Mouse (Mus musculus): ENCODE data around the gene Eif4b.
A peak's percentile ranks its signal among the peaks of the same experiment; 100 is the strongest.

Gene Eif4b

GRCm38 (mm10) chr15:102073559-102074069, at the start of gene Eif4b:
TSS of gene Eif4b (plus strand) at chr15:102073773.
- DNase-seq (ENCODE audit: low spot score) = peak; percentile 98

GRCm38 (mm10) chr15:102023888-102024287, 49.7 kb upstream of the Eif4b start:
- DNase-seq (ENCODE audit: low spot score) = no peak

- no peak for DNase-seq (ENCODE audit: low spot score)
Observed at GRCm38 (mm10) chr15:102025136-102025872, 48.3 kb upstream of the Eif4b start.

GRCm38 (mm10) chr15:102026430-102026829, 47.1 kb upstream of the Eif4b start:
- DNase-seq (ENCODE audit: low spot score) = no peak

GRCm38 (mm10) chr15:102028040-102028439, 45.5 kb upstream of the Eif4b start, which contains the start of gene Krt18:
TSS of gene Krt18 (plus strand) at chr15:102028180.
- no peak for DNase-seq (ENCODE audit: low spot score)

- no peak for DNase-seq (ENCODE audit: low spot score)
Observed at GRCm38 (mm10) chr15:102034121-102035053, 39.2 kb upstream of the Eif4b start.

- no peak for DNase-seq (ENCODE audit: low spot score)
Observed at GRCm38 (mm10) chr15:102040277-102040676, 33.3 kb upstream of the Eif4b start.

- no peak for DNase-seq (ENCODE audit: low spot score)
Observed at GRCm38 (mm10) chr15:102041951-102042350, 31.6 kb upstream of the Eif4b start.

- no peak for DNase-seq (ENCODE audit: low spot score)
Observed at GRCm38 (mm10) chr15:102044745-102045144, 28.8 kb upstream of the Eif4b start.

- DNase-seq (ENCODE audit: low spot score) = no peak
Observed at GRCm38 (mm10) chr15:102045691-102046090, 27.9 kb upstream of the Eif4b start.

- no peak for DNase-seq (ENCODE audit: low spot score)
Observed at GRCm38 (mm10) chr15:102048006-102048405, 25.6 kb upstream of the Eif4b start.

- no peak for DNase-seq (ENCODE audit: low spot score)
Observed at GRCm38 (mm10) chr15:102049871-102050270, 23.7 kb upstream of the Eif4b start.

GRCm38 (mm10) chr15:102051920-102052683, 21.5 kb upstream of the Eif4b start:
- DNase-seq (ENCODE audit: low spot score) = no peak

GRCm38 (mm10) chr15:102056495-102057174, 16.9 kb upstream of the Eif4b start:
- no peak for DNase-seq (ENCODE audit: low spot score)

GRCm38 (mm10) chr15:102065661-102066325, 7.8 kb upstream of the Eif4b start:
- peak; percentile 88 for DNase-seq (ENCODE audit: low spot score)

GRCm38 (mm10) chr15:102070476-102071467, 2.8 kb upstream of the Eif4b start:
- no peak for DNase-seq (ENCODE audit: low spot score)

- no peak for DNase-seq (ENCODE audit: low spot score)
Observed at GRCm38 (mm10) chr15:102072963-102073558, 512 bp upstream of the Eif4b start.

GRCm38 (mm10) chr15:102074070-102074731, 628 bp downstream of the Eif4b start:
- DNase-seq (ENCODE audit: low spot score) = peak; percentile 39
